Mouse (Mus musculus): ENCODE data around the gene Lypd8.

DNA sequence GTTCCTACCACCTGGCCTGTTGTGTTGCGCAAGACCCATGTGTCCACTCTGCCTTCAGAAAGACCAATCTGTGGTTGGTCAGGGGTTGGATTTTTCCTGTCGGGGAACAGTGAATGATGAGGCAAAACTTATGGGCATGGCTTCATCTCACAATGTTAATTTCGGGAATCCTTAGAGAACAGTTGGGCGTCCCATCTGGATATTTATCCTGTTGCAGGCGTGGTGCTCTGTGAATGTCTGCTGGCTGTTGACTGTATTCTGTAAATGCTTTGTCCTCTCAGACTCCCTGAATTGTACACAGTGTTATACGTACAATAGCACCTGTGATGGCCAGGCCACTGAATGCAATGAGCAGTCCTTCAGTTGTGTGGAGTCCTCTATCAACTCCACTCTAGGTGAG lies 3.6 kb downstream of the Lypd8 start:
- TF ChIP-seq POLR2A (IDR thresholded peaks at IDR 0.05; ENCODE audit: extremely low read depth, insufficient read depth, low read length): no peak
- TF ChIP-seq CTCF (IDR thresholded peaks at IDR 0.05; ENCODE audit: low read depth, low read length): no peak
